Mouse (Mus musculus) right cerebral cortex, adult 2 months (tissue): Measurements from ENCODE around the gene Ampd1.

Source experiments
- DNase-seq, 2 experiments: peaks; one replicate each; pipeline ENCODE4 v3.0.0; 2021 to 2022; ENCODE audit warnings: low spot score in 2 of 2

The Ampd1 gene

DNA sequence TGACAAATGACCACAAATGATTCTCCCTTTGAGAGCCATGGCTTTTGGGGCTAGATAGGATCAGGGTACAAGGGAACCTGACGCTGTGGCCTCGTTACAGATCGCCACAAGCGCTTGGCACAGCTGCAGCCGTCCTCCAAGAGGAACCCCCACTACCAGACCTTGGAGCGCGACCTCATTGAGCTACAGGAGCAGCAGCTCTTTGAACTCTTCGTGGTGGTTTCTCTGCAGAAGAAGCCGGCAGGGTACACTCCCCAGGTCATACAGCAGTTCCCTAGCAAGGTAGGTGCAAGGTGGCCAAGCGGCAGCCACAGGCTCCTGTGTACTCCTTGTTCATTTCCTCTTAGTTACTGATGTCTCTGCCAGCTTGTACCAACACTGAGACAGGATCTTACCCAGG is 75.1 kb downstream of the Ampd1 start:
- no peak for DNase-seq
